Mouse (Mus musculus) kidney, adult 2 months (tissue): ENCODE results near the gene Olfr1100.

Source experiments
- CTCF ChIP-seq: fragments of 200-500 bp; conservative IDR thresholded peaks from 2 replicates; pipeline ENCODE4 v1.5.1; 2011; ENCODE audit warnings: low read depth, mild to moderate bottlenecking, control low read depth, low read length, moderate library complexity, mixed read lengths; ENCODE audit not compliant: insufficient read depth, insufficient read length
- POLR2A ChIP-seq: fragments of 200-500 bp; IDR thresholded peaks from one replicate; pipeline ENCODE4 v1.6.1; 2011; ENCODE audit warnings: low read depth, low read length, control low read depth

GRCm38 (mm10) chr2:86960593-86960992 is 19.2 kb downstream of the Olfr1100 start, which contains the start of gene Olfr1099:
- TF ChIP-seq CTCF (no peak), POLR2A (no peak)
